Mouse (Mus musculus) liver (tissue): ENCODE measurements at regions not wholly inside any gene's neighbourhood (a gene's known extent, or its start where the extent isn't known, plus 50 kb on each side); places are given as distances from the start of the nearest gene placed in this dataset.
"Not testable (repeated sequence)": the region's sequence is repeated elsewhere in the genome, so short reads cannot be mapped to it uniquely, and the experiment has no call there.

Experiments used
- DNase-seq: peaks from one replicate; pipeline ENCODE4 v3.0.0-alpha.2; 2020; ENCODE audit warnings: mixed read lengths

GRCm38 (mm10) chrX:50602461-50602875 lies 174.2 kb upstream of the Olfr1324 start:
- DNase-seq, result peak; percentile 22

GRCm38 (mm10) chrX:50600262-50600661 lies 172.0 kb upstream of the Olfr1324 start:
- DNase-seq, result peak; percentile 65

- DNase-seq, result peak; percentile 50
Measured at GRCm38 (mm10) chrX:50599780-50600179, 171.5 kb upstream of the Olfr1324 start.

- not testable (repeated sequence) for DNase-seq
Measured at GRCm38 (mm10) chrX:50597626-50598025, 169.3 kb upstream of the Olfr1324 start.

- peak; percentile 73 for DNase-seq
Measured at GRCm38 (mm10) chrX:50597105-50597504, 168.8 kb upstream of the Olfr1324 start.

- DNase-seq, result not testable (repeated sequence)
Measured at GRCm38 (mm10) chrX:50594976-50595375, 166.7 kb upstream of the Olfr1324 start.

GRCm38 (mm10) chrX:50591477-50591876 lies 163.2 kb upstream of the Olfr1324 start:
- DNase-seq, result peak; percentile 36

- DNase-seq, result peak; percentile 62
Measured at GRCm38 (mm10) chrX:50590673-50591341, 162.5 kb upstream of the Olfr1324 start.

GRCm38 (mm10) chrX:50588892-50589291 lies 160.6 kb upstream of the Olfr1324 start:
- no peak for DNase-seq

- DNase-seq, result peak; percentile 54
Measured at GRCm38 (mm10) chrX:50583741-50584580, 155.7 kb upstream of the Olfr1324 start.

GRCm38 (mm10) chrX:50580200-50580599 lies 151.9 kb upstream of the Olfr1324 start:
- peak; percentile 51 for DNase-seq

- peak; percentile 59 for DNase-seq
Measured at GRCm38 (mm10) chrX:50576824-50577223, 148.5 kb upstream of the Olfr1324 start.

GRCm38 (mm10) chrX:50572191-50573095 lies 144.1 kb upstream of the Olfr1324 start:
- DNase-seq, result peak; percentile 49

- DNase-seq, result peak; percentile 45
Measured at GRCm38 (mm10) chrX:50569087-50569486, 140.8 kb upstream of the Olfr1324 start.

GRCm38 (mm10) chrX:50566345-50566744 lies 138.0 kb upstream of the Olfr1324 start:
- DNase-seq, result peak; percentile 67

- DNase-seq, result not testable (repeated sequence)
Measured at GRCm38 (mm10) chrX:50565031-50565430, 136.7 kb upstream of the Olfr1324 start.

GRCm38 (mm10) chrX:50560915-50561314 lies 132.6 kb upstream of the Olfr1324 start:
- DNase-seq, result no peak

GRCm38 (mm10) chrX:50550297-50550696 lies 122.0 kb upstream of the Olfr1324 start:
- no peak for DNase-seq

GRCm38 (mm10) chrX:50549713-50550112 lies 121.4 kb upstream of the Olfr1324 start:
- peak; percentile 24 for DNase-seq

GRCm38 (mm10) chrX:50537785-50538159 lies 109.5 kb upstream of the Olfr1324 start:
- not testable (repeated sequence) for DNase-seq

- DNase-seq, result peak; percentile 35
Measured at GRCm38 (mm10) chrX:50537122-50537784, 109.0 kb upstream of the Olfr1324 start.

GRCm38 (mm10) chrX:50504047-50504446 lies 75.7 kb upstream of the Olfr1324 start:
- DNase-seq, result no peak
